Mouse (Mus musculus): ENCODE data around the gene Pipox. TPM values are rescaled to one million over a fixed set of nuclear protein-coding genes. Genes with fewer than 3 reads are reported as not detected.

The Pipox gene
- total and polyA plus RNA-seq, 2 experiments from 2014 or later = 4.2 to 6.8 TPM

GRCm38 (mm10) chr11:77840523-77841245 lies 53.2 kb downstream of the Pipox start:
- no peak for TF ChIP-seq CTCF (IDR thresholded peaks at IDR 0.05; ENCODE audit: low read depth)
- Histone ChIP-seq H3K4me3 (ENCODE audit: low read depth, low read length) (no peak overlapping the region), H3K27ac (ENCODE audit: low read depth, low read length) (no peak overlapping the region), H3K27me3 (ENCODE audit: insufficient read depth, low read length) (no peaks in the 10 kb centered on the region), H3K36me3 (ENCODE audit: insufficient read depth) (peaks cover 74% of the 10 kb centered on the region), H3K4me1 (ENCODE audit: insufficient read depth) (no peaks in the 10 kb centered on the region), H3K9ac (no peak overlapping the region), H3K4me2 (ENCODE audit: low read depth) (no peak overlapping the region), H3K9me3 (ENCODE audit: low read length) (no peaks in the 10 kb centered on the region)
- WGBS = 84% methylated on average over 16 of the region's 16 CpGs
- no peak for DNase-seq
- ATAC-seq = no peak

GRCm38 (mm10) chr11:77837856-77838255 lies 56.0 kb downstream of the Pipox start:
- no peak for TF ChIP-seq CTCF (IDR thresholded peaks at IDR 0.05; ENCODE audit: low read depth)
- Histone ChIP-seq H3K4me1 (ENCODE audit: insufficient read depth) (no peaks in the 10 kb centered on the region), H3K9me3 (ENCODE audit: low read length) (no peaks in the 10 kb centered on the region), H3K36me3 (ENCODE audit: insufficient read depth) (peaks cover 75% of the 10 kb centered on the region), H3K27me3 (ENCODE audit: insufficient read depth, low read length) (no peaks in the 10 kb centered on the region), H3K27ac (ENCODE audit: low read depth, low read length) (no peak overlapping the region), H3K9ac (no peak overlapping the region), H3K4me3 (ENCODE audit: low read depth, low read length) (no peak overlapping the region), H3K4me2 (ENCODE audit: low read depth) (no peak overlapping the region)
- DNase-seq = no peak
- no peak for ATAC-seq
- WGBS = 77% methylated on average over 5 of the region's 5 CpGs

- ATAC-seq = no peak
- H3K36me3 ChIP-seq (ENCODE audit: insufficient read depth) = peaks cover 72% of the 10 kb centered on the region
- no peak for DNase-seq
- 68% methylated on average over 4 of the region's 4 CpGs for WGBS
- no peak overlapping the region for H3K4me3 ChIP-seq (ENCODE audit: low read depth, low read length)
- no peak overlapping the region for H3K27ac ChIP-seq (ENCODE audit: low read depth, low read length)
- no peak overlapping the region for H3K4me2 ChIP-seq (ENCODE audit: low read depth)
- no peak overlapping the region for H3K9ac ChIP-seq
- no peaks in the 10 kb centered on the region for H3K4me1 ChIP-seq (ENCODE audit: insufficient read depth)
- no peak for TF ChIP-seq CTCF (IDR thresholded peaks at IDR 0.05; ENCODE audit: low read depth)
- H3K27me3 ChIP-seq (ENCODE audit: insufficient read depth, low read length) = no peaks in the 10 kb centered on the region
- no peaks in the 10 kb centered on the region for H3K9me3 ChIP-seq (ENCODE audit: low read length)
Measured at GRCm38 (mm10) chr11:77836751-77837150, 57.1 kb downstream of the Pipox start.

- 65% methylated on average over 5 of the region's 5 CpGs for WGBS
- ATAC-seq = no peak
- H3K27ac ChIP-seq (ENCODE audit: low read depth, low read length) = no peak overlapping the region
- no peaks in the 10 kb centered on the region for H3K4me1 ChIP-seq (ENCODE audit: insufficient read depth)
- H3K9me3 ChIP-seq (ENCODE audit: low read length) = no peaks in the 10 kb centered on the region
- H3K27me3 ChIP-seq (ENCODE audit: insufficient read depth, low read length) = no peaks in the 10 kb centered on the region
- no peak for TF ChIP-seq CTCF (IDR thresholded peaks at IDR 0.05; ENCODE audit: low read depth)
- H3K9ac ChIP-seq = no peak overlapping the region
- no peak for DNase-seq
- no peak overlapping the region for H3K4me2 ChIP-seq (ENCODE audit: low read depth)
- H3K4me3 ChIP-seq (ENCODE audit: low read depth, low read length) = no peak overlapping the region
- H3K36me3 ChIP-seq (ENCODE audit: insufficient read depth) = peaks cover 67% of the 10 kb centered on the region
Measured at GRCm38 (mm10) chr11:77836290-77836689, 57.6 kb downstream of the Pipox start.

GRCm38 (mm10) chr11:77835109-77835508 lies 58.8 kb downstream of the Pipox start:
- WGBS = 88% methylated on average over 3 of the region's 3 CpGs
- peaks cover 69% of the 10 kb centered on the region for H3K36me3 ChIP-seq (ENCODE audit: insufficient read depth)
- TF ChIP-seq CTCF (IDR thresholded peaks at IDR 0.05; ENCODE audit: low read depth) = peak; percentile 35

GRCm38 (mm10) chr11:77832541-77832940 lies 61.4 kb downstream of the Pipox start:
- no peak overlapping the region for H3K9ac ChIP-seq
- no peak overlapping the region for H3K4me3 ChIP-seq (ENCODE audit: low read depth, low read length)
- no peaks in the 10 kb centered on the region for H3K27me3 ChIP-seq (ENCODE audit: insufficient read depth, low read length)
- H3K4me2 ChIP-seq (ENCODE audit: low read depth) = no peak overlapping the region
- H3K4me1 ChIP-seq (ENCODE audit: insufficient read depth) = 0 out of 2 replicates have a peak, but pooled peaks cover under 1% of the 10 kb centered on the region
- TF ChIP-seq CTCF (IDR thresholded peaks at IDR 0.05; ENCODE audit: low read depth) = no peak
- no peaks in the 10 kb centered on the region for H3K9me3 ChIP-seq (ENCODE audit: low read length)
- 73% methylated on average over 4 of the region's 4 CpGs for WGBS
- DNase-seq = no peak
- no peak for ATAC-seq
- peaks cover 74% of the 10 kb centered on the region for H3K36me3 ChIP-seq (ENCODE audit: insufficient read depth)
- H3K27ac ChIP-seq (ENCODE audit: low read depth, low read length) = no peak overlapping the region

More at GRCm38 (mm10) chr11:77835109-77835508, 58.8 kb downstream of the Pipox start:
- H3K4me3 ChIP-seq (ENCODE audit: low read depth, low read length) = no peak overlapping the region
- H3K27ac ChIP-seq (ENCODE audit: low read depth, low read length) = no peak overlapping the region
- DNase-seq = no peak
- no peak overlapping the region for H3K9ac ChIP-seq
- H3K4me1 ChIP-seq (ENCODE audit: insufficient read depth) = no peaks in the 10 kb centered on the region
- no peak for ATAC-seq
- H3K27me3 ChIP-seq (ENCODE audit: insufficient read depth, low read length) = no peaks in the 10 kb centered on the region
- no peak overlapping the region for H3K4me2 ChIP-seq (ENCODE audit: low read depth)
- H3K9me3 ChIP-seq (ENCODE audit: low read length) = no peaks in the 10 kb centered on the region

- Histone ChIP-seq H3K4me2 (ENCODE audit: low read depth) (no peak overlapping the region), H3K27ac (ENCODE audit: low read depth, low read length) (no peak overlapping the region), H3K9me3 (ENCODE audit: low read length) (no peaks in the 10 kb centered on the region), H3K4me1 (ENCODE audit: insufficient read depth) (peaks cover 10% of the 10 kb centered on the region; the same call in 1 of the 2 replicates), H3K4me3 (ENCODE audit: low read depth, low read length) (no peak overlapping the region), H3K36me3 (ENCODE audit: insufficient read depth) (peaks cover 60% of the 10 kb centered on the region), H3K27me3 (ENCODE audit: insufficient read depth, low read length) (no peaks in the 10 kb centered on the region), H3K9ac (no peak overlapping the region)
- TF ChIP-seq CTCF (IDR thresholded peaks at IDR 0.05; ENCODE audit: low read depth) = no peak
- DNase-seq (no peak), ATAC-seq (no peak)
- WGBS = 21% methylated on average over 7 of the region's 7 CpGs
Measured at GRCm38 (mm10) chr11:77830875-77831274, 63.0 kb downstream of the Pipox start.

Other genes with a start within 250 kb of the Pipox start
- gene Nufip2, start 207.9 kb downstream of the Pipox start, total RNA-seq (2014; rRNA removed) = 42.9 and 52.0 TPM in 2 replicates
- gene Nufip2, start 207.9 kb downstream of the Pipox start, polyA plus RNA-seq (2015; fragmentation: Nextera tagmentation; extraction: Ambion mirVana) = 1.7 and 3.0 TPM in 2 replicates
- 0.23 and 0.95 TPM in 2 replicates for gene Cryba1, start 168.8 kb downstream of the Pipox start, total RNA-seq (2014; rRNA removed)
- gene Cryba1, start 168.8 kb downstream of the Pipox start, polyA plus RNA-seq (2015; fragmentation: Nextera tagmentation; extraction: Ambion mirVana) = 0.41 and 0.88 TPM in 2 replicates
- 67.5 and 85.2 TPM in 2 replicates for gene Myo18a, start 130.8 kb downstream of the Pipox start, total RNA-seq (2014; rRNA removed)
- 23.9 and 33.8 TPM in 2 replicates for gene Myo18a, start 130.8 kb downstream of the Pipox start, polyA plus RNA-seq (2015; fragmentation: Nextera tagmentation; extraction: Ambion mirVana)
- not detected in 2 replicates for gene Gm10277, start 106.3 kb downstream of the Pipox start, total RNA-seq (2014; rRNA removed)
- 0.29 TPM in 1 of 2 replicates, not detected in the other for gene Gm10277, start 106.3 kb downstream of the Pipox start, polyA plus RNA-seq (2015; fragmentation: Nextera tagmentation; extraction: Ambion mirVana)
- gene Sez6, start 36.7 kb upstream of the Pipox start, total RNA-seq (2014; rRNA removed) = 150 and 194 TPM in 2 replicates
- gene Sez6, start 36.7 kb upstream of the Pipox start, polyA plus RNA-seq (2015; fragmentation: Nextera tagmentation; extraction: Ambion mirVana) = 183 and 214 TPM in 2 replicates
- 35.9 and 49.3 TPM in 2 replicates for gene Phf12, start 88.7 kb upstream of the Pipox start, total RNA-seq (2014; rRNA removed)
- gene Phf12, start 88.7 kb upstream of the Pipox start, polyA plus RNA-seq (2015; fragmentation: Nextera tagmentation; extraction: Ambion mirVana) = 6.2 and 9.1 TPM in 2 replicates
- gene Dhrs13, start 138.2 kb upstream of the Pipox start, total RNA-seq (2014; rRNA removed) = 48.4 and 59.2 TPM in 2 replicates
- 40.5 and 48.4 TPM in 2 replicates for gene Dhrs13, start 138.2 kb upstream of the Pipox start, polyA plus RNA-seq (2015; fragmentation: Nextera tagmentation; extraction: Ambion mirVana)
- gene Flot2, start 143.8 kb upstream of the Pipox start, total RNA-seq (2014; rRNA removed) = 77.1 and 83.9 TPM in 2 replicates
- gene Flot2, start 143.8 kb upstream of the Pipox start, polyA plus RNA-seq (2015; fragmentation: Nextera tagmentation; extraction: Ambion mirVana) = 101 and 105 TPM in 2 replicates
- gene Eral1, start 186.3 kb upstream of the Pipox start, total RNA-seq (2014; rRNA removed) = 27.4 and 30.3 TPM in 2 replicates
- gene Eral1, start 186.3 kb upstream of the Pipox start, polyA plus RNA-seq (2015; fragmentation: Nextera tagmentation; extraction: Ambion mirVana) = 25.5 and 26.7 TPM in 2 replicates
- gene Fam222b, start 200.6 kb upstream of the Pipox start, total RNA-seq (2014; rRNA removed) = 17.4 and 24.6 TPM in 2 replicates
- 21.9 and 24.0 TPM in 2 replicates for gene Fam222b, start 200.6 kb upstream of the Pipox start, polyA plus RNA-seq (2015; fragmentation: Nextera tagmentation; extraction: Ambion mirVana)